Mouse (Mus musculus) hematopoietic stem cell, adult 5-6 weeks (primary cell): ENCODE data around the gene Abraxas1. TPM values are rescaled to one million over a fixed set of nuclear protein-coding genes. Genes with fewer than 3 reads are reported as not detected.

Experiments
- ATAC-seq, 2 experiments: fragments of 125-278 bp in 1 of 2; replicated peaks in 1 of 2; 2 replicates each; pipeline ENCODE4 v1.8.0; 2016 to 2017; ENCODE audit warnings: inconsistent platforms in 2 of 2, mild to moderate bottlenecking in 2 of 2, moderate number of reproducible peaks in 2 of 2, low read depth in 1 of 2, moderate TSS enrichment in 1 of 2; ENCODE audit not compliant: low FRiP score in 2 of 2, poor library complexity in 2 of 2, severe bottlenecking in 2 of 2, insufficient read depth in 1 of 2, low TSS enrichment in 1 of 2
- total RNA-seq: library from RNA; stranded (forward); fragments of 172-1452, 232-1000 nt; gene quantifications from 2 replicates; pipeline ENCODE4 v1.2.3, GENCODE M21; 2017

Gene Abraxas1
- total RNA-seq, 1 experiment from 2014 or later: 54.5 TPM

DNA sequence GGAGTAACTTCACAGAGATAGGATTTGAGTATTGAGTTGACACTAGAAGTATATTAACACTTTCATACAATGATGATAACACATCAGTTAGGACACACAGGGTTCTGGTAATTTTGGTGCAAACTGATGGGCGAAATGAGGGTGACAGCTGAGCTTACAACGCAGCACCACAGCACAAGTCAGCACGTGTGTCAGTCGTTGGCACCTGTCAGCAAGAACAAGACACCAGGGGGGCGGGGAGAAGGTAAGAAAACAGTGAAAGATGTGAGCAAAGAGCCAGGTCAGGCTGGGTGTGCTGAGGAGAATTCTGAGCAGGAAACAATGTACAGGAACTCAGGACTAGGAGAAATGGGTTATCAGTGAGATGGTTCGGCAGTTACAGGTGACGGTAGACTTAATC lies 59.0 kb downstream of the Abraxas1 start:
- ATAC-seq: no peak

DNA sequence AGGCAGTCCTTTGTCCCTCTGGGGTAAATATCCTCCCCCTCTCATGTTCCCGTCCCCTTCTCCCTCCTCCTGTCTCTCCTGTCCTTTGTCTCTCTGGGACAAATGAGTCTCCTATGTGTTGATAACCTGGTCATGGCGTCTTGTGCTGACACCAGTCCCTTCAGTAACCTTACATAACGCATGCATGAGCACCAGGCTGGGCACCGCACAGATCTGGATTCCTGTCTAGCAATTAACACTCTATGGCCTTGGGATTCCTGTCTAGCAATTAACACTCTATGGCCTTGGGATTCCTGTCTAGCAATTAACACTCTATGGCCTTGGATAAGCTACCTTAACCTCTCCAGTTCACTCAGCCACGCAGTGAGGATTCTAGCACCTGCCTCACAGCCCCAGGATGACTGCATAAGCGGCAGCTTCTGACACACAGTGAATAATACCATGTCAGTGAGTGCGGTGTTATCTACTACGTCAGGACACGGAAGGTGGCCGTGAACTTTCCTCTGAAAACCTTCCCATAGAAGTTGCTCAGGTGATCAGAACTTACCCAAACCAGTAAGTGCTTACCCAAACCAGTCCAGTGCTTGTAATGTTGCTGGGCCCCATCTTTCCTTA lies 60.6 kb downstream of the Abraxas1 start:
- ATAC-seq: no peak

DNA sequence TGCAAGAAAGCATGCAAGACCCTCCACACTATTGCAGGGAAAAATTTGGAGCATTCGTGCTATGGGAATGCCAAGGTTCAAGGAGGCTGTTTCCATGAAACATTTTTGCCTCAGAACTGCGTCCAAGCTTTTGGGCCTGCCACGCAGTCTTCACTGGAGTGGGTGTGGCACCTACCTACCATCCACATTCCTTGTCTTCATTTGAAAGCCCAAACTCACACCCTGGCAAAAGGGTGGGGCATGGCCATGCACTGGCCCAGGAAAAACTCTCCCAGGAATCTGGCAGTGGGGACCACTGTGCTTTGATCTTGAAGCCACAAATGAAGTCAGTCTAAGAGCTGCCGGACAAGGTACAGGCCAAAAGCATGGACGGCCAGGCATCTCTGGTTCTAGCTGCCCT lies 62.6 kb downstream of the Abraxas1 start:
- ATAC-seq: no peak

Other genes starting within 250 kb of the Abraxas1 start
- 739 and 944 TPM in 2 replicates for gene Plac8, start 248.7 kb downstream of the Abraxas1 start, total RNA-seq
- 46.2 and 51.4 TPM in 2 replicates for gene Coq2, start 145.8 kb downstream of the Abraxas1 start, total RNA-seq
- 7.1 and 7.9 TPM in 2 replicates for gene Hpse, start 101.2 kb downstream of the Abraxas1 start, total RNA-seq
- 20.6 and 29.9 TPM in 2 replicates for gene Helq, start 22.4 kb downstream of the Abraxas1 start, total RNA-seq
- 78.1 and 114 TPM in 2 replicates for gene Mrps18c, start 22.3 kb downstream of the Abraxas1 start, total RNA-seq
- gene Gpat3, start 24.7 kb upstream of the Abraxas1 start, total RNA-seq: 0.81 and 0.94 TPM in 2 replicates